Mouse (Mus musculus): Measurements from ENCODE around the gene Cela1.

DNA sequence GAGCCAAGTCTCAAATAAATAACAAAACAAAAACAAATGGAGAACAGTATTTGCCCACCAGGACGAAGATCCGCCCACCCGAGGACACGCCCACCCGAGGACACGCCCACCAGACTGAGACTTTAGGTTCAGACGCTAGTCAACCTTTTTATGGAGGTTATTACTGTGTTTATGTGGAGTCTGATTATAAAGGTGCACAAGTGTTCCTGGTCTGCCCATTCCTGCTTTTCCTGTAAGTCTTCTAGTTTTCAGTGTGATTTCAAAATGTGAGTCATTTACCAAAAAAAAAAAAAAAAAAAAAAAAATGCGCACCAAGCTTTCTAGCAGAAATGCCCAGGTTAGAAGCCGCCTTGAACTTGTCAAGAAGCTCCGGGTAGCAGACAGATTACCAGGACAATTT is 60.4 kb downstream of the Cela1 start:
- no peak for TF ChIP-seq POLR2A (IDR thresholded peaks at IDR 0.05; ENCODE audit: insufficient read depth, low read depth, low read length)
- no peak for TF ChIP-seq CTCF (IDR thresholded peaks at IDR 0.05; ENCODE audit: insufficient read depth, low read depth, low read length)
